Comparison of ENCODE assay signal across 8 mouse cellular contexts in the genomic region with DNA sequence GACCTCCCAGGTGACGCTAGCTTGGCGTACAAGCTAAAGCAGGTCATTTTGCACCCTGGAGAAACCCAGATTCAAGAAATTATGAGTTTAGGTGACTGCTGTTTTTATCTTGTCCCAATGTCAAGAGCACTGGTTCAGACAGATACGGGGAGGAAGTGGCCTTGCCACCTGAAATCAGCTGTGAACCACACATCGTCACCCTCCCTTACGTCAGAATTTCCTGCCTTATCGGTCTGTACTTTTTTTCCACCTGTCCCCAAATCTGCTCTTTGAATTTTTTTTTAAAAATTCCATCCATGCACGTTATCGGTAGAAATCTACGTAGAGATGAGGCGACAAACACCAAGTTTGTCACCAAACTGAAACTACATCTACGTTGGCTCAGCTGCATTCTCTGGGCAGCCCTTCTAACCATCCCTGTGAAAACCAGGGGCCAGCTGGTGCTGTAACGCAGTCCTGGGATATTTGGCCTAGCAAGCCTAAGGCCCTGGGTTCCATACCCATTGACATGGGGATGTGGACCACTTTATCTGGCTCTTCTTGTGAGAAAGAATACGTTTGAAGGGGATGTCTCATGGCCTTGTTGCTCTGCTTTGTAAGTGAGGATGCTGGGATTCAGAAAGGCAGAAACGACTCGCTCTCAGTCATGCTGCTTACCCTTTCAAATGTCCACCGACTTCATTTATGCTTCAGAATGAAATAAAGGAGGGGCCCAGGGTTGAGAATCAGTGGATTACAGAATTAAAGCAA. TPM values are rescaled to one million over a fixed set of nuclear protein-coding genes. Genes with fewer than 3 reads are reported as not detected.
DNase-seq lines count a peak whose midpoint lies in the region; ATAC-seq and TF ChIP-seq lines count a peak whose summit lies in the region.

No protein-coding gene starts in this region.

- peak overlapping the region; percentile 90 for H3K9ac ChIP-seq in heart, embryonic 11.5 days (ENCODE audit: low read depth, low read length)
- H3K9ac ChIP-seq in forebrain, postnatal 0 days, result peak overlapping the region; percentile 64
- no peak overlapping the region for H3K9ac ChIP-seq in stomach, embryonic 15.5 days

- H3K4me3 ChIP-seq in heart, embryonic 11.5 days (ENCODE audit: low read depth, low read length), result peak overlapping the region; percentile 78
- H3K4me3 ChIP-seq in E14TG2a.4 (replicated peaks; ENCODE audit: low read length), result peak overlapping the region; percentile 82
- H3K4me3 ChIP-seq in forebrain, postnatal 0 days (ENCODE audit: low read depth, low read length), result peak overlapping the region; percentile 77
- peak overlapping the region; percentile 57 for H3K4me3 ChIP-seq in macrophage (ENCODE audit: inconsistent target)
- H3K4me3 ChIP-seq in stomach, embryonic 15.5 days (replicated peaks), result peak overlapping the region; percentile 73; the same call in 1 of the 2 replicates

- ATAC-seq in heart, embryonic 11.5 days (replicated peaks; ENCODE audit: insufficient number of reproducible peaks, low FRiP score, low TSS enrichment), result no peak
- ATAC-seq in forebrain, postnatal 0 days, result no peak
- ATAC-seq in stomach, embryonic 15.5 days (ENCODE audit: insufficient read depth, low FRiP score, low read depth), result no peak

- no peaks in the 10 kb centered on the region for H3K36me3 ChIP-seq in heart, embryonic 11.5 days (ENCODE audit: control insufficient read depth, insufficient read depth, low read length)
- H3K36me3 ChIP-seq in E14TG2a.4 (ENCODE audit: insufficient read depth, low read length), result peaks cover 6% of the 10 kb centered on the region; the same call in 1 of the 2 replicates
- H3K36me3 ChIP-seq in forebrain, postnatal 0 days (ENCODE audit: insufficient read depth), result no peaks in the 10 kb centered on the region
- H3K36me3 ChIP-seq in macrophage (ENCODE audit: inconsistent target), result no peaks in the 10 kb centered on the region
- H3K36me3 ChIP-seq in stomach, embryonic 15.5 days, result no peaks in the 10 kb centered on the region

- H3K27me3 ChIP-seq in heart, embryonic 11.5 days (ENCODE audit: control insufficient read depth, insufficient read depth, low read length), result no peaks in the 10 kb centered on the region
- H3K27me3 ChIP-seq in E14TG2a.4 (ENCODE audit: insufficient read depth, low read length), result peaks cover 7% of the 10 kb centered on the region
- H3K27me3 ChIP-seq in forebrain, postnatal 0 days (ENCODE audit: insufficient read depth, low read length), result no peaks in the 10 kb centered on the region
- no peaks in the 10 kb centered on the region for H3K27me3 ChIP-seq in stomach, embryonic 15.5 days (replicated peaks)

- intact Hi-C loops in heart, postnatal 14 days (cut with DNase I), result no loop called here

- peaks cover 37% of the 10 kb centered on the region for H3K4me1 ChIP-seq in heart, embryonic 11.5 days (ENCODE audit: control insufficient read depth, insufficient read depth, low read length)
- H3K4me1 ChIP-seq in E14TG2a.4 (replicated peaks; ENCODE audit: low read depth, low read length), result peaks cover 87% of the 10 kb centered on the region
- peaks cover 14% of the 10 kb centered on the region; the same call in 1 of the 2 replicates for H3K4me1 ChIP-seq in forebrain, postnatal 0 days (ENCODE audit: insufficient read depth)
- H3K4me1 ChIP-seq in stomach, embryonic 15.5 days, result peaks cover 14% of the 10 kb centered on the region

- DNase-seq in heart, postnatal 14 days, result no peak
- DNase-seq in forebrain, postnatal 0 days, result no peak
- no peak for DNase-seq in gastrocnemius, postnatal 10 days
- no peak for DNase-seq in adrenal gland, postnatal 36 days

- H3K9me3 ChIP-seq in heart, embryonic 11.5 days (replicated peaks; ENCODE audit: control insufficient read depth, low read length), result no peaks in the 10 kb centered on the region
- H3K9me3 ChIP-seq in E14TG2a.4 (ENCODE audit: low read length), result no peaks in the 10 kb centered on the region
- H3K9me3 ChIP-seq in forebrain, postnatal 0 days (ENCODE audit: low read length), result no peaks in the 10 kb centered on the region
- H3K9me3 ChIP-seq in stomach, embryonic 15.5 days, result no peaks in the 10 kb centered on the region

- 8% methylated on average over 16 of the region's 16 CpGs for WGBS in heart, embryonic 11.5 days (ENCODE audit: insufficient replicate concordance)
- WGBS in forebrain, postnatal 0 days, result 19% methylated on average over 16 of the region's 16 CpGs
- WGBS in macrophage (ENCODE audit: missing documents), result 46% methylated on average over 16 of the region's 16 CpGs
- 37% methylated on average over 16 of the region's 16 CpGs for WGBS in stomach, embryonic 15.5 days

- no peak for TF ChIP-seq CTCF in E14TG2a.4 (conservative IDR thresholded peaks at IDR 0.05; ENCODE audit: low read length)
- no peak for TF ChIP-seq CTCF in forebrain, postnatal 0 days (IDR thresholded peaks at IDR 0.05; ENCODE audit: low read depth)

- H3K4me2 ChIP-seq in heart, embryonic 11.5 days, result peak overlapping the region; percentile 99
- H3K4me2 ChIP-seq in forebrain, postnatal 0 days (ENCODE audit: low read depth), result peak overlapping the region; percentile 99
- H3K4me2 ChIP-seq in stomach, embryonic 15.5 days, result peak overlapping the region; percentile 89

- no peaks in the 10 kb centered on the region for H3K79me2 ChIP-seq in macrophage (ENCODE audit: inconsistent target)

- H3K27ac ChIP-seq in heart, embryonic 11.5 days (ENCODE audit: low read depth, low read length), result peak overlapping the region; percentile 92
- 0 out of 2 replicates have a peak overlapping the region, but pooled peaks have one; percentile 35 for H3K27ac ChIP-seq in forebrain, postnatal 0 days (ENCODE audit: low read depth, low read length)
- no peak overlapping the region for H3K27ac ChIP-seq in macrophage
- no peak overlapping the region for H3K27ac ChIP-seq in stomach, embryonic 15.5 days

RNA-seq across cellular contexts. Expression of a gene that starts 1.0 kb away (rescaled TPM):
- 26.5 and 28.8 TPM in 2 replicates for polyA plus RNA-seq in heart, embryonic 11.5 days (2014; fragmentation: Nextera tagmentation; extraction: Ambion mirVana)
- total RNA-seq in heart, postnatal 14 days (2021), result 10 to 100 TPM; 16.9 to 17.3 TPM
- total RNA-seq in forebrain, postnatal 0 days (2014; rRNA removed), result 127 and 158 TPM in 2 replicates
- polyA plus RNA-seq in forebrain, postnatal 0 days (2015; fragmentation: Nextera tagmentation; extraction: Ambion mirVana), result 84.6 and 91.7 TPM in 2 replicates
- total RNA-seq in macrophage (2018; cell fraction: chromatin; rRNA removed), result 10 to 100 TPM in 23 of 26 experiments, 1 to 10 TPM in 3; 7.2 to 82.4 (median 41.6) TPM
- total RNA-seq in macrophage (2018; cell fraction: cytosol; rRNA removed), result 10 to 100 TPM in 25 of 26 experiments, 1 to 10 TPM in 1; 9.1 to 34.3 (median 22.3) TPM
- total RNA-seq in macrophage (2018; cell fraction: nucleus; rRNA removed), result 10 to 100 TPM in 25 of 26 experiments, 1 to 10 TPM in 1; 9.9 to 63.2 (median 24.7) TPM
- polyA plus RNA-seq in macrophage (2018), result 23.6 to 28.0 TPM (median 23.7 TPM) in 3 replicates
- polyA plus RNA-seq in stomach, embryonic 15.5 days (2015; fragmentation: Nextera tagmentation; extraction: Ambion mirVana), result 29.6 and 31.7 TPM in 2 replicates
- total RNA-seq in gastrocnemius, postnatal 10 days (2021), result 10 to 100 TPM; 18.4 to 23.8 TPM
- 10 to 100 TPM; 13.4 to 14.7 TPM for total RNA-seq in adrenal gland, postnatal 36 days (2021)

RNA-seq across cellular contexts. Expression of a gene that starts 24.3 kb away (rescaled TPM):
- 12.5 and 15.1 TPM in 2 replicates for polyA plus RNA-seq in heart, embryonic 11.5 days (2014; fragmentation: Nextera tagmentation; extraction: Ambion mirVana)
- total RNA-seq in heart, postnatal 14 days (2021), result 10 to 100 TPM; 17.2 to 19.5 TPM
- 13.8 and 19.4 TPM in 2 replicates for total RNA-seq in forebrain, postnatal 0 days (2014; rRNA removed)
- 10.7 and 14.4 TPM in 2 replicates for polyA plus RNA-seq in forebrain, postnatal 0 days (2015; fragmentation: Nextera tagmentation; extraction: Ambion mirVana)
- 10 to 100 TPM in 21 of 26 experiments, 1 to 10 TPM in 5; 2.8 to 40.6 (median 18.2) TPM for total RNA-seq in macrophage (2018; cell fraction: chromatin; rRNA removed)
- 10 to 100 TPM; 18.7 to 41.9 (median 32.1) TPM for total RNA-seq in macrophage (2018; cell fraction: cytosol; rRNA removed)
- 10 to 100 TPM in 24 of 26 experiments, 1 to 10 TPM in 2; 7.3 to 39.8 (median 20.7) TPM for total RNA-seq in macrophage (2018; cell fraction: nucleus; rRNA removed)
- 17.7 to 42.0 TPM (median 35.0 TPM) in 3 replicates for polyA plus RNA-seq in macrophage (2018)
- polyA plus RNA-seq in stomach, embryonic 15.5 days (2015; fragmentation: Nextera tagmentation; extraction: Ambion mirVana), result 20.0 and 20.3 TPM in 2 replicates
- total RNA-seq in gastrocnemius, postnatal 10 days (2021), result 10 to 100 TPM; 43.8 to 45.4 TPM
- 10 to 100 TPM in 1 of 2 experiments, 1 to 10 TPM in 1; 9.2 to 12.3 TPM for total RNA-seq in adrenal gland, postnatal 36 days (2021)

RNA-seq across cellular contexts. Expression of a gene that starts 56.2 kb away (rescaled TPM):
- polyA plus RNA-seq in heart, embryonic 11.5 days (2014; fragmentation: Nextera tagmentation; extraction: Ambion mirVana), result 0.69 TPM in 1 of 2 replicates, not detected in the other
- total RNA-seq in heart, postnatal 14 days (2021), result under 1 TPM in 1 of 2 experiments, not detected in 1; 0.93 TPM
- total RNA-seq in forebrain, postnatal 0 days (2014; rRNA removed), result 0.23 TPM in 1 of 2 replicates, not detected in the other
- polyA plus RNA-seq in forebrain, postnatal 0 days (2015; fragmentation: Nextera tagmentation; extraction: Ambion mirVana), result 1.1 and 1.5 TPM in 2 replicates
- total RNA-seq in macrophage (2018; cell fraction: chromatin; rRNA removed), result not detected
- total RNA-seq in macrophage (2018; cell fraction: cytosol; rRNA removed), result not detected
- total RNA-seq in macrophage (2018; cell fraction: nucleus; rRNA removed), result not detected
- not detected in 3 replicates for polyA plus RNA-seq in macrophage (2018)
- 0.54 TPM in 1 of 2 replicates, not detected in the other for polyA plus RNA-seq in stomach, embryonic 15.5 days (2015; fragmentation: Nextera tagmentation; extraction: Ambion mirVana)
- total RNA-seq in gastrocnemius, postnatal 10 days (2021), result not detected
- not detected for total RNA-seq in adrenal gland, postnatal 36 days (2021)

Comparison
In these comparisons a context has a peak if more than half of its experiments do, and no peak if none do; other contexts are left out.
1. H3K27ac ChIP-seq: peak in heart, embryonic 11.5 days (single experiment) and forebrain, postnatal 0 days (single experiment); none in macrophage (single experiment) and stomach, embryonic 15.5 days (single experiment).
2. Peak in every context shown above with its lines, with median percentiles within 50 percentile points of each other: H3K4me2 ChIP-seq and H3K4me3 ChIP-seq.